Comparison of ENCODE assay signal across 10 mouse cellular contexts in genomic region chr12:112576749-112577148, GRCm38 (mm10). TPM values are rescaled to one million over a fixed set of nuclear protein-coding genes. Genes with fewer than 3 reads are reported as not detected.
DNase-seq lines count a peak whose midpoint lies in the region; ATAC-seq and TF ChIP-seq lines count a peak whose summit lies in the region.
"Had no signal": no experiment of that assay in that cellular context is flagged by ENCODE, and none has a peak within 500 bp of the region (broad histone marks: within the 10 kb centered on the region; RNA-seq: fewer than 3 reads in every experiment).

No protein-coding gene starts in this region.

- H3K79me2 ChIP-seq in heart, adult 2 months (replicated peaks; ENCODE audit: control insufficient read depth, insufficient read depth, low read length), result no peaks in the 10 kb centered on the region

- intact Hi-C loops in heart, adult 2 months (cut with DNase I), result no loop called here

- peaks cover 51% of the 10 kb centered on the region for H3K4me1 ChIP-seq in heart, embryonic 13.5 days
- peaks cover 9% of the 10 kb centered on the region for H3K4me1 ChIP-seq in heart, adult 2 months (ENCODE audit: control insufficient read depth, insufficient read depth, low read length)
- peaks cover 11% of the 10 kb centered on the region for H3K4me1 ChIP-seq in midbrain, embryonic 12.5 days
- peaks cover 3% of the 10 kb centered on the region; the same call in 1 of the 2 replicates for H3K4me1 ChIP-seq in midbrain, embryonic 16.5 days (ENCODE audit: control insufficient read depth, insufficient read depth, low read length)
- peaks cover 42% of the 10 kb centered on the region for H3K4me1 ChIP-seq in stomach, embryonic 16.5 days (ENCODE audit: control insufficient read depth, insufficient read depth, low read length)

- no peak for TF ChIP-seq CTCF in heart, adult 2 months (IDR thresholded peaks at IDR 0.05)

- no peak for TF ChIP-seq EP300 in heart, adult 2 months (IDR thresholded peaks at IDR 0.05; ENCODE audit: insufficient read depth, low read depth, low read length)

- no peaks in the 10 kb centered on the region for H3K27me3 ChIP-seq in heart, embryonic 13.5 days (replicated peaks)
- no peaks in the 10 kb centered on the region for H3K27me3 ChIP-seq in heart, adult 2 months (ENCODE audit: control insufficient read depth, insufficient read depth, low read length)
- peaks cover 8% of the 10 kb centered on the region; the same call in 1 of the 2 replicates for H3K27me3 ChIP-seq in midbrain, embryonic 12.5 days
- no peaks in the 10 kb centered on the region for H3K27me3 ChIP-seq in midbrain, embryonic 16.5 days (ENCODE audit: control insufficient read depth, insufficient read depth, low read depth, low read length)
- H3K27me3 ChIP-seq in stomach, embryonic 16.5 days (ENCODE audit: control insufficient read depth, insufficient read depth, low read length), result no peaks in the 10 kb centered on the region
- H3K27me3 ChIP-seq: hindbrain, embryonic 15.5 days; Patski had no signal

- H3K9me3 ChIP-seq in heart, embryonic 13.5 days, result no peaks in the 10 kb centered on the region
- no peaks in the 10 kb centered on the region for H3K9me3 ChIP-seq in midbrain, embryonic 12.5 days
- H3K9me3 ChIP-seq in midbrain, embryonic 16.5 days (replicated peaks; ENCODE audit: control insufficient read depth, low read length, poor library complexity, severe bottlenecking), result no peaks in the 10 kb centered on the region
- H3K9me3 ChIP-seq in stomach, embryonic 16.5 days (replicated peaks; ENCODE audit: control insufficient read depth, low read length), result no peaks in the 10 kb centered on the region
- H3K9me3 ChIP-seq: hindbrain, embryonic 15.5 days had no signal

- 0 out of 2 replicates have a peak, but pooled peaks have one; percentile 60 for ATAC-seq in heart, embryonic 13.5 days (ENCODE audit: extremely low read depth, insufficient number of reproducible peaks, low FRiP score, low TSS enrichment)
- ATAC-seq in midbrain, embryonic 12.5 days (ENCODE audit: low FRiP score, low read depth), result no peak
- no peak for ATAC-seq in midbrain, embryonic 16.5 days
- ATAC-seq in stomach, embryonic 16.5 days (ENCODE audit: insufficient read depth, low FRiP score), result peak; percentile 83
- no peak for ATAC-seq in erythroblast, adult 5-6 weeks (replicated peaks; ENCODE audit: low FRiP score, poor library complexity, severe bottlenecking)
- ATAC-seq: Patski had no signal

- TF ChIP-seq POLR2A in heart, adult 2 months (IDR thresholded peaks at IDR 0.05; ENCODE audit: insufficient read depth, low read depth, low read length), result no peak

- H3K36me3 ChIP-seq in heart, embryonic 13.5 days, result no peaks in the 10 kb centered on the region
- H3K36me3 ChIP-seq in heart, adult 2 months (ENCODE audit: control insufficient read depth, insufficient read depth, low read length), result no peaks in the 10 kb centered on the region
- no peaks in the 10 kb centered on the region for H3K36me3 ChIP-seq in midbrain, embryonic 12.5 days
- no peaks in the 10 kb centered on the region for H3K36me3 ChIP-seq in midbrain, embryonic 16.5 days (ENCODE audit: control insufficient read depth, insufficient read depth, low read length)
- H3K36me3 ChIP-seq in stomach, embryonic 16.5 days (ENCODE audit: control insufficient read depth, insufficient read depth, low read length), result no peaks in the 10 kb centered on the region
- H3K36me3 ChIP-seq: hindbrain, embryonic 15.5 days had no signal

- H3K9ac ChIP-seq in heart, embryonic 13.5 days, result peak overlapping the region; percentile 51
- H3K9ac ChIP-seq in heart, adult 2 months (ENCODE audit: low read depth, low read length), result no peak overlapping the region
- 0 out of 2 replicates have a peak overlapping the region, but pooled peaks have one; percentile 15 for H3K9ac ChIP-seq in midbrain, embryonic 12.5 days (replicated peaks)
- H3K9ac ChIP-seq in midbrain, embryonic 16.5 days (ENCODE audit: low read depth, low read length), result no peak overlapping the region
- peak overlapping the region; percentile 60 for H3K9ac ChIP-seq in stomach, embryonic 16.5 days (ENCODE audit: low read length)
- H3K9ac ChIP-seq: hindbrain, embryonic 15.5 days had no signal

- H3K4me3 ChIP-seq in heart, embryonic 13.5 days, result no peak overlapping the region
- no peak overlapping the region for H3K4me3 ChIP-seq in heart, adult 2 months
- H3K4me3 ChIP-seq in midbrain, embryonic 12.5 days, result no peak overlapping the region
- no peak overlapping the region for H3K4me3 ChIP-seq in midbrain, embryonic 16.5 days (ENCODE audit: low read depth, low read length)
- no peak overlapping the region for H3K4me3 ChIP-seq in stomach, embryonic 16.5 days (replicated peaks; ENCODE audit: low read length)
- H3K4me3 ChIP-seq: hindbrain, embryonic 15.5 days had no signal

- H3K27ac ChIP-seq in heart, embryonic 13.5 days (replicated peaks), result peak overlapping the region; percentile 87
- H3K27ac ChIP-seq in heart, adult 2 months, result no peak overlapping the region
- no peak overlapping the region for H3K27ac ChIP-seq in midbrain, embryonic 12.5 days (replicated peaks)
- H3K27ac ChIP-seq in midbrain, embryonic 16.5 days (ENCODE audit: low read length), result no peak overlapping the region
- H3K27ac ChIP-seq in stomach, embryonic 16.5 days (ENCODE audit: low read length), result peak overlapping the region; percentile 98
- H3K27ac ChIP-seq: hindbrain, embryonic 15.5 days had no signal

- WGBS in heart, embryonic 13.5 days, result 10% methylated on average over 3 of the region's 3 CpGs
- WGBS in heart, adult 2 months, result 24% methylated on average over 3 of the region's 3 CpGs
- WGBS in midbrain, embryonic 12.5 days, result 12% methylated on average over 3 of the region's 3 CpGs
- 18% methylated on average over 3 of the region's 3 CpGs for WGBS in midbrain, embryonic 16.5 days
- WGBS in stomach, embryonic 16.5 days, result 10% methylated on average over 3 of the region's 3 CpGs

- no peak for DNase-seq in heart, adult 2 months
- peak; percentile 31 for DNase-seq in heart, postnatal 4 days
- DNase-seq in T-cell, adult 2 months (ENCODE audit: low spot score), result no peak

- peak overlapping the region; percentile 48 for H3K4me2 ChIP-seq in heart, embryonic 13.5 days
- no peak overlapping the region for H3K4me2 ChIP-seq in midbrain, embryonic 12.5 days (replicated peaks)
- H3K4me2 ChIP-seq in midbrain, embryonic 16.5 days (ENCODE audit: low read length), result no peak overlapping the region
- peak overlapping the region; percentile 46 for H3K4me2 ChIP-seq in stomach, embryonic 16.5 days (ENCODE audit: low read depth, low read length)
- H3K4me2 ChIP-seq: hindbrain, embryonic 15.5 days had no signal

RNA-seq across cellular contexts. Expression of gene Inf2, which starts 11.8 kb away (rescaled TPM):
- 3.2 TPM in 2 replicates for polyA plus RNA-seq in heart, embryonic 13.5 days (2015; fragmentation: Nextera tagmentation; extraction: Ambion mirVana)
- total RNA-seq in heart, adult 2 months (2021), result 10 to 100 TPM; 15.0 to 17.3 TPM
- 11.7 and 12.7 TPM in 2 replicates for polyA plus RNA-seq in heart, adult 2 months (2012; rRNA removed)
- polyA plus RNA-seq in midbrain, embryonic 12.5 days (2016; fragmentation: Nextera tagmentation; extraction: Ambion mirVana), result 1.2 and 1.3 TPM in 2 replicates
- 0.53 and 0.67 TPM in 2 replicates for polyA plus RNA-seq in midbrain, embryonic 16.5 days (2015; fragmentation: Nextera tagmentation; extraction: Ambion mirVana)
- 10 to 100 TPM; 18.6 to 19.7 TPM for total RNA-seq in heart, postnatal 4 days (2021)
- polyA plus RNA-seq in stomach, embryonic 16.5 days (2015; fragmentation: Nextera tagmentation; extraction: Ambion mirVana), result 2.9 and 3.9 TPM in 2 replicates
- 3.1 and 4.6 TPM in 2 replicates for total RNA-seq in erythroblast, adult 5-6 weeks (2015; ENCODE audit: low replicate concordance)
- 0.94 and 3.5 TPM in 2 replicates for total RNA-seq in erythroblast, adult 5-6 weeks (2017; ENCODE audit: low replicate concordance)

RNA-seq across cellular contexts. Expression of gene Adssl1, which starts 43.1 kb away (rescaled TPM):
- polyA plus RNA-seq in heart, embryonic 13.5 days (2015; fragmentation: Nextera tagmentation; extraction: Ambion mirVana), result 69.3 and 83.9 TPM in 2 replicates
- total RNA-seq in heart, adult 2 months (2021), result 100 to 1,000 TPM; 150 to 173 TPM
- polyA plus RNA-seq in heart, adult 2 months (2012; rRNA removed), result 85.2 and 98.2 TPM in 2 replicates
- polyA plus RNA-seq in midbrain, embryonic 12.5 days (2016; fragmentation: Nextera tagmentation; extraction: Ambion mirVana), result 1.5 and 1.9 TPM in 2 replicates
- 4.0 and 4.2 TPM in 2 replicates for polyA plus RNA-seq in midbrain, embryonic 16.5 days (2015; fragmentation: Nextera tagmentation; extraction: Ambion mirVana)
- 100 to 1,000 TPM; 135 to 137 TPM for total RNA-seq in heart, postnatal 4 days (2021)
- polyA plus RNA-seq in stomach, embryonic 16.5 days (2015; fragmentation: Nextera tagmentation; extraction: Ambion mirVana), result 2.7 and 10.3 TPM in 2 replicates
- 20.5 and 32.3 TPM in 2 replicates for total RNA-seq in erythroblast, adult 5-6 weeks (2015; ENCODE audit: low replicate concordance)
- total RNA-seq in erythroblast, adult 5-6 weeks (2017; ENCODE audit: low replicate concordance), result 23.8 and 24.4 TPM in 2 replicates

Comparison
In these comparisons a context has a peak if more than half of its experiments do, and no peak if none do; other contexts are left out.
1. H3K27ac ChIP-seq: peak in heart, embryonic 13.5 days (single experiment) and stomach, embryonic 16.5 days (single experiment); none in heart, adult 2 months (single experiment), midbrain, embryonic 12.5 days (single experiment) and midbrain, embryonic 16.5 days (single experiment).
2. H3K9ac ChIP-seq: peak in heart, embryonic 13.5 days (single experiment), midbrain, embryonic 12.5 days (single experiment) and stomach, embryonic 16.5 days (single experiment); none in heart, adult 2 months (single experiment) and midbrain, embryonic 16.5 days (single experiment).
3. ATAC-seq: peak in heart, embryonic 13.5 days (single experiment) and stomach, embryonic 16.5 days (single experiment); none in midbrain, embryonic 12.5 days (single experiment), midbrain, embryonic 16.5 days (single experiment) and erythroblast, adult 5-6 weeks (single experiment).
4. H3K4me2 ChIP-seq: peak in heart, embryonic 13.5 days (single experiment) and stomach, embryonic 16.5 days (single experiment); none in midbrain, embryonic 12.5 days (single experiment) and midbrain, embryonic 16.5 days (single experiment).